Mouse (Mus musculus) lung, adult 2 months (tissue): Measurements from ENCODE around the gene Tm2d3. TPM values are rescaled to one million over a fixed set of nuclear protein-coding genes. Genes with fewer than 3 reads are reported as not detected.

Experiments used
- DNase-seq: peaks from one replicate; pipeline ENCODE4 v3.0.0; 2022
- H3K4me1 ChIP-seq: fragments of 200-500 bp; 2 replicates; pipeline ENCODE4 v1.6.1; 2011; ENCODE audit warnings: low read length; ENCODE audit not compliant: control insufficient read depth, insufficient read depth
- H3K4me3 ChIP-seq: fragments of 200-500 bp; replicated peaks from 2 replicates; pipeline ENCODE3; 2011; ENCODE audit warnings: low read depth, mild to moderate bottlenecking, control low read depth, low read length; ENCODE audit errors: extremely low read depth
- CTCF ChIP-seq: fragments of 200-500 bp; IDR thresholded peaks from 2 replicates; pipeline ENCODE4 v1.5.1; 2011; ENCODE audit warnings: mild to moderate bottlenecking, low read length, control low read depth; ENCODE audit not compliant: insufficient read depth
- POLR2A ChIP-seq: fragments of 200-500 bp; IDR thresholded peaks from 2 replicates; pipeline ENCODE4 v1.6.1; 2011; ENCODE audit warnings: low read depth, mild to moderate bottlenecking, control low read depth, low read length, borderline replicate concordance; ENCODE audit errors: extremely low read depth
- WGBS: fragments of 180-500 bp; shearing (Covaris S2); methylation state at CpG from one replicate; pipeline ENCODE4 v1.1.7; 2018; 5-methylcytosine and 5-hydroxymethylcytosine counted together
- polyA plus RNA-seq: library from polyadenylated mRNA; depleted of rRNA; stranded (reverse); fragments of >200 nt; gene quantifications from 2 replicates; pipeline ENCODE4 v1.2.3, GENCODE M21; 2012

Gene Tm2d3
- polyA plus RNA-seq, 1 experiment: 85.5 TPM

GRCm38 (mm10) chr7:65702076-65702475 lies 11.1 kb downstream of the Tm2d3 start:
- WGBS: 86% methylated on average over 7 of the region's 7 CpGs

DNA sequence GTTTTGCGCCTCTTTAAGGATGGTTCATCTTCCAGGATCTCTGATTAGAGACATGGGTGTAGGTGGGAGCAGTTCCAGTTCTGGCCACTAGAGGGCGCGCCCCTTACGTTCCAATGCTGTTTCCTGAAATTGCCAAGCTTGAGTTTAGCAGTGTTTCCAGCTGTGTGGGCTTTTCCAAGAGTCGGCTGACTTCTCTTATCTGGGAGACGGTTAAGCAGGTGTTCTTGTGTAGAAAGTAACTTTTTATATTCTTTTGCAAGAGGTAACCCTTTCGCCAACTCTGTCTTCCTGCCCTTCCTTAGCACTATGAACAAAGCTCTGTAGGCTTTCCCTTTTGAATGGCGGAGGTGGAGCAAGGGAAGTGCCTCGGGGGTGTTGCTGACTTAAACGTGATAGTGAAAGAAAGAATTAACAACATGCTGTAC lies 13.9 kb downstream of the Tm2d3 start:
- Histone ChIP-seq H3K4me1 (no peaks in the 10 kb centered on the region), H3K4me3 (peak overlapping the region; percentile 53)
- peak; percentile 74 for DNase-seq
- peak; percentile 98 for TF ChIP-seq CTCF
- no peak for TF ChIP-seq POLR2A
- WGBS: 5% methylated on average over 10 of the region's 10 CpGs

More at GRCm38 (mm10) chr7:65702076-65702475, 11.1 kb downstream of the Tm2d3 start:
- H3K4me1 ChIP-seq: no peaks in the 10 kb centered on the region
- DNase-seq: no peak
- no peak for TF ChIP-seq POLR2A
- no peak for TF ChIP-seq CTCF
- H3K4me3 ChIP-seq: no peak overlapping the region

DNA sequence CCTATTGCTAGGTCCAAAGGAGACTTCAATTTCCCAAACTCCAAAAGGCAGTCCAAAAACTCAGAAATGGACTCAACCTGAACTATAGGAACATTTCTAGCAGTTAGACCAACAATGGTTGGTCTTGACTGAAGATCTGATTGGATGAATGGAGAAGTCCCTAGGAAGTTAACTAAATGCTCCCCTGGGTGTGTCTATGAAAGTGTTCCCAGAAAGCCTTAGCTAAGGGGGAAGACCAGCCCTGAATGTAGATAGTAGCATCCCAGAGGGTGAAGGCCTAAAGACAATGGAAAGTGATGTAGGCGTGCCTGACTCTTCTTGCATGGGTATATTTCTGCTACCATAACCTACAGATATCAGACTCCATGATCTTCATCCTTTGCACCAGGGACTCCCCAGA lies 17.5 kb downstream of the Tm2d3 start:
- TF ChIP-seq CTCF: no peak
- TF ChIP-seq POLR2A: no peak
- WGBS: 100% methylated on average over 1 of the region's 1 CpGs
- Histone ChIP-seq H3K4me3 (no peak overlapping the region), H3K4me1 (no peaks in the 10 kb centered on the region)
- DNase-seq: no peak

DNA sequence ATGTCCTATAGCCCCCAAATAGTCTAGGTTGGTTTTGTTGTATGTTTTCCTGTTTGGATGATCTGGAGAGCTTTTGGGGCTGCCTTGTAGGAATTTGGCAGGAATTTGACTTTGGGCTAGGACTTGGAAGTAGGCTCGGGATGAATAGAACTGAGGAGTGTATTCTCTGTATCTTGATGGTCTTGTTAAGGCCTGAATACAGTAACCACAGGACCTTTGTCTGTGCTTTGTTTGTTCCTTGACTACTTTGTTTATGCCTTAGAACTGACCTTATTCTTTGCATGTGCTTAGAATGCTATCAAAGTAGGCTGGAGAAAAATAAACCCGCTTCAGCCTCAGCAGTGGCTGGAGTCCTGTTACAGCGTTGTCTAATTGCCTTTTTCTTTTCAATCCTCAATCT lies 19.3 kb downstream of the Tm2d3 start:
- 82% methylated on average over 3 of the region's 3 CpGs for WGBS

GRCm38 (mm10) chr7:65713782-65714181 lies 22.8 kb downstream of the Tm2d3 start:
- no peak for DNase-seq
- no peak overlapping the region for H3K4me3 ChIP-seq
- WGBS: 56% methylated on average over 5 of the region's 5 CpGs
- TF ChIP-seq POLR2A (no peak), CTCF (no peak)
- no peaks in the 10 kb centered on the region for H3K4me1 ChIP-seq

More for the DNA sequence above, 19.3 kb downstream of the Tm2d3 start:
- no peak for DNase-seq
- no peaks in the 10 kb centered on the region for H3K4me1 ChIP-seq
- TF ChIP-seq POLR2A (no peak), CTCF (no peak)
- no peak overlapping the region for H3K4me3 ChIP-seq

DNA sequence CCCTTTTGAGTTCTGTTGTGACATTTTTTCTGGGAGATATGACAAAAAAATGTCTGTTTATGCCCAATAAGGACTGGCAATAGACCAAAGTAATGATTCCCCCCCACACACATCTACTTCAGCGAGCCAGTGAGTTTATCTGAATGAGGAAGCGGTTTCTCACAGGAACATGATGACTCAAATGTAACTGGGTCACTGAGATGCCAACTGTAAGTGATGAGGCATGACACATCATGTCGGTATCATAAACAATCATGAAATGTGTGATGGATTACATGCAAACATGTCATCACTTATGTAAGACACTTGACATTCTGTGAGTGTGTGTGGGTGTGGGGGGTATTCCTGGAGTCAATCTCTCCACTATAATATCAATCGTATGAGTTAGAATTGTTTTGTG lies 23.3 kb downstream of the Tm2d3 start:
- Histone ChIP-seq H3K4me3 (no peak overlapping the region), H3K4me1 (no peaks in the 10 kb centered on the region)
- TF ChIP-seq POLR2A (no peak), CTCF (no peak)
- DNase-seq: no peak
- WGBS: 42% methylated on average over 4 of the region's 4 CpGs

DNA sequence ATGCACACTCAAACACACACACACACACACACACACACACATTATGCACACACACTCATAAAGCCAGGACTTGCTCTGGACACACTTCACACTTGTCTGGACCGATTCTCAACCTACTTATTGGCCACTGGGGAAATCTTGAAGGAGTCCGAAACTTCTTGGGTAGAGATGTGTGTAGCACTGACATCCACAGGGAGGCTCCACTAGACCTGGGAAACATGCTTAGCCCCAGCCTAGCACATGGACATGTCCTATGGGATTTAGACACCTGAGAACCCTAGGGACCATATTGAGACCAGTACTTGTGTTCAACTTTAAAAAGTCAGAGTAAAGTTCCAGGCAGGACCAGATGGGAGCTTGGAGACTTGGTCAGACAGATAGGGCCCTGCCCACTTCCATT lies 43.1 kb downstream of the Tm2d3 start:
- Histone ChIP-seq H3K4me1 (no peaks in the 10 kb centered on the region), H3K4me3 (no peak overlapping the region)
- TF ChIP-seq CTCF (peak; percentile 39; the same call in 1 of the 2 replicates), POLR2A (no peak)
- no peak for DNase-seq
- 62% methylated on average over 2 of the region's 2 CpGs for WGBS

GRCm38 (mm10) chr7:65735261-65735660 lies 44.3 kb downstream of the Tm2d3 start:
- Histone ChIP-seq H3K4me1 (no peaks in the 10 kb centered on the region), H3K4me3 (no peak overlapping the region)
- no peak for TF ChIP-seq CTCF
- no peak for TF ChIP-seq POLR2A
- 86% methylated on average over 3 of the region's 3 CpGs for WGBS
- DNase-seq: no peak

DNA sequence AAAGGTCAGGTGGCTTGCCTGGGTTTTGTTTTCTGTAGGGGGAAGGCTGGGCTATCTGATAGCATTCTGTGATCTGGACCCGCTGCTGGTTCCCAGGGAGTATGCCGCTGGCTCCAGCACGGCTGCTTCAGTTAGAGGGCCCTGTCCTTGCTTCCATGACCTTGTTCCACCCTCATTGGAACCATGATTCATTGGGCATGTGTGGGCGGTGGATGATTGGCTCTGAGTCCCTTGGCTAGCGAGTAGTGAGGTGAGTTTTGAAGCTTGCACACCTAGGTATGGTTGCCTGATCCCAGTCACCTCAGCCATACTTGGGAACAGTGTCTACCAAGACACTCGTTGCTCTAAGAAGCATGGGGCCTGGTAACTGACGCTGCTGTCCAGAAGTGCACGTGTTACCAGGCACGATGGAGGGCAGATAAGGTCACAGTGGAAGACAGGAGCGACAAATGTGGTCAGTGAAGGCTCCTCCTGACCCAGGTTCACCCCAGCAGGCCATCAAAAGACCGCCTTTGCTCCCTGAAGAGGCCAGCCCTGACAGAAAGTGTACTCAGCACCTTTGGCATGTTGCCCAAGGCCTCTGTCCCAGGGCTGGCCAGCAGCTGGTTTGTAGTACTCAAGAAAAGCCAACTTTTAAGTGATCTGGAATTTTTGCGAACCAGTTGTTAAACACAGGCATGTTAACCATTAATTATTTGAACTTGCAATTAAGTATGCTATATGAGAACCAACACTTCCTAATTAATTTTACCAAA lies 46.5 kb downstream of the Tm2d3 start:
- no peak overlapping the region for H3K4me3 ChIP-seq
- TF ChIP-seq CTCF (no peak), POLR2A (no peak)
- peak; percentile 37 for DNase-seq
- H3K4me1 ChIP-seq: no peaks in the 10 kb centered on the region
- WGBS: 49% methylated on average over 12 of the region's 12 CpGs

- H3K4me1 ChIP-seq: no peaks in the 10 kb centered on the region
- no peak for DNase-seq
- no peak for TF ChIP-seq CTCF
- TF ChIP-seq POLR2A: no peak
Observed at GRCm38 (mm10) chr7:65742857-65743256, 51.9 kb downstream of the Tm2d3 start.

More at GRCm38 (mm10) chr7:65742857-65743256, 51.9 kb downstream of the Tm2d3 start:
- H3K4me3 ChIP-seq: no peak overlapping the region
- 96% methylated on average over 8 of the region's 8 CpGs for WGBS
